Mouse (Mus musculus) midbrain, embryonic 14.5 days (tissue): ENCODE results near the gene Rhobtb3. TPM values are rescaled to one million over a fixed set of nuclear protein-coding genes. Genes with fewer than 3 reads are reported as not detected.
"Not testable (repeated sequence)": the region's sequence is repeated elsewhere in the genome, so short reads cannot be mapped to it uniquely, and the experiment has no call there.

Source experiments
- ATAC-seq: fragments of 200-750 bp; cut with Nextera tagmentation; 2 replicates; pipeline ENCODE4 v1.8.0; 2017; ENCODE audit warnings: moderate number of reproducible peaks, moderate library complexity; ENCODE audit not compliant: low FRiP score, low TSS enrichment
- DNase-seq: peaks from one replicate; pipeline ENCODE4 v3.0.0-alpha.2; 2015
- H3K27ac ChIP-seq: fragments of 300-500 bp; sonication (generic); replicated peaks from 2 replicates; pipeline ENCODE4 v1.5.1; 2014; ENCODE audit warnings: mild to moderate bottlenecking, low read depth, low read length, moderate library complexity
- H3K27me3 ChIP-seq: fragments of 300-500 bp; sonication (generic); 2 replicates; pipeline ENCODE4 v1.6.1; 2014; ENCODE audit warnings: low read length, control low read depth, mixed read lengths; ENCODE audit not compliant: control insufficient read depth, insufficient read depth
- H3K36me3 ChIP-seq: fragments of 300-500 bp; sonication (generic); 2 replicates; pipeline ENCODE4 v1.6.1; 2014; ENCODE audit warnings: low read length, control low read depth; ENCODE audit not compliant: control insufficient read depth, insufficient read depth
- H3K4me1 ChIP-seq: fragments of 300-500 bp; sonication (generic); 2 replicates; pipeline ENCODE4 v1.6.1; 2014; ENCODE audit warnings: mild to moderate bottlenecking, antibody characterized with exemption, low read length, control low read depth; ENCODE audit not compliant: control insufficient read depth, insufficient read depth
- H3K4me2 ChIP-seq: fragments of 300-500 bp; sonication (generic); 2 replicates; pipeline ENCODE4 v1.6.1; 2014; ENCODE audit warnings: mild to moderate bottlenecking, low read length, moderate library complexity
- H3K4me3 ChIP-seq: fragments of 300-500 bp; sonication (generic); replicated peaks from 2 replicates; pipeline ENCODE4 v1.5.1; 2014; ENCODE audit warnings: low read depth, low read length
- H3K9ac ChIP-seq: fragments of 300-500 bp; sonication (generic); replicated peaks from 2 replicates; pipeline ENCODE4 v1.6.1; 2014; ENCODE audit warnings: mild to moderate bottlenecking, low read length, moderate library complexity
- H3K9me3 ChIP-seq: fragments of 300-500 bp; sonication (generic); 2 replicates; pipeline ENCODE4 v1.6.1; 2016; ENCODE audit warnings: low read length, control low read depth, mixed read lengths; ENCODE audit not compliant: control insufficient read depth
- WGBS: fragments of 180-500 bp; shearing (Covaris S2); extraction: QIAGEN DNeasy Blood & Tissue Kit; methylation state at CpG from one replicate; pipeline ENCODE4 v1.1.7; 2014; 5-methylcytosine and 5-hydroxymethylcytosine counted together
- polyA plus RNA-seq: library from polyadenylated mRNA; unstranded; fragments of >200 nt; fragmentation: Nextera tagmentation; extraction: Ambion mirVana; gene quantifications from 2 replicates; pipeline ENCODE4 v1.2.1, GENCODE M21; 2014

Rhobtb3 gene
- polyA plus RNA-seq, 1 experiment from 2014 or later: 40.6 TPM

- not testable (repeated sequence) for DNase-seq, H3K27ac ChIP-seq, H3K36me3 ChIP-seq, H3K4me2 ChIP-seq, H3K4me1 ChIP-seq, ATAC-seq, H3K4me3 ChIP-seq, H3K9ac ChIP-seq, H3K27me3 ChIP-seq, H3K9me3 ChIP-seq
- 95% methylated on average over 4 of the region's 4 CpGs for whole genome bisulfite sequencing
These were observed 121.4 kb downstream of the Rhobtb3 start for GRCm38 (mm10) chr13:75822366-75822765.

- DNase-seq (no peak), ATAC-seq (no peak)
- no peaks in the 10 kb centered on the region for H3K36me3 ChIP-seq
- no peak overlapping the region for H3K9ac ChIP-seq
- no peaks in the 10 kb centered on the region for H3K9me3 ChIP-seq
- no peak overlapping the region for H3K27ac ChIP-seq
- H3K4me1 ChIP-seq: no peaks in the 10 kb centered on the region; the same call in 1 of the 2 replicates
- no peak overlapping the region for H3K4me3 ChIP-seq
- H3K4me2 ChIP-seq: no peak overlapping the region
- no peaks in the 10 kb centered on the region for H3K27me3 ChIP-seq
These were observed 123.8 kb downstream of the Rhobtb3 start for GRCm38 (mm10) chr13:75819898-75820297.

Other genes with a start within 250 kb of the Rhobtb3 start
- 1.1 TPM in 2 replicates for gene Ell2, start 237.2 kb downstream of the Rhobtb3 start, polyA plus RNA-seq
- gene Glrx, start 104.1 kb downstream of the Rhobtb3 start, polyA plus RNA-seq: 40.7 and 48.3 TPM in 2 replicates
- 3.5 TPM in 2 replicates for gene Spata9, start 23.2 kb upstream of the Rhobtb3 start, polyA plus RNA-seq
- gene Rfesd, start 74.8 kb upstream of the Rhobtb3 start, polyA plus RNA-seq: 19.6 and 24.1 TPM in 2 replicates
- gene Gpr150, start 113.1 kb upstream of the Rhobtb3 start, polyA plus RNA-seq: 1.2 and 2.2 TPM in 2 replicates
- gene Arsk, start 154.7 kb upstream of the Rhobtb3 start, polyA plus RNA-seq: 4.6 and 4.8 TPM in 2 replicates
- 12.3 and 16.1 TPM in 2 replicates for gene Ttc37, start 154.8 kb upstream of the Rhobtb3 start, polyA plus RNA-seq